Comparison of ENCODE assay signal across 10 mouse cellular contexts in genomic region chr12:107981231-107981630, GRCm38 (mm10). TPM values are rescaled to one million over a fixed set of nuclear protein-coding genes. Genes with fewer than 3 reads are reported as not detected.
DNase-seq lines count a peak whose midpoint lies in the region; ATAC-seq and TF ChIP-seq lines count a peak whose summit lies in the region.
"Had no signal": no experiment of that assay in that cellular context is flagged by ENCODE, and none has a peak within 500 bp of the region (broad histone marks: within the 10 kb centered on the region; RNA-seq: fewer than 3 reads in every experiment).

No protein-coding gene starts in this region.

- no peak for TF ChIP-seq CTCF in heart, adult 2 months (IDR thresholded peaks at IDR 0.05)
- TF ChIP-seq CTCF in cerebellum, adult 2 months (IDR thresholded peaks at IDR 0.05; ENCODE audit: borderline replicate concordance, insufficient read depth, low read depth, low read length): no peak

- 47% methylated on average over 6 of the region's 6 CpGs for WGBS in heart, embryonic 12.5 days
- 74% methylated on average over 6 of the region's 6 CpGs for WGBS in heart, adult 2 months
- WGBS in neural tube, embryonic 11.5 days: 13% methylated on average over 6 of the region's 6 CpGs
- WGBS in limb, embryonic 12.5 days: 9% methylated on average over 6 of the region's 6 CpGs
- 84% methylated on average over 6 of the region's 6 CpGs for WGBS in cerebellum, adult 2 months

- no peak for DNase-seq in heart, adult 2 months
- DNase-seq in neural tube, embryonic 11.5 days (ENCODE audit: low spot score): no peak
- DNase-seq in neural tube, embryonic 10.5 days (ENCODE audit: extremely low spot score, low spot score): no peak
- no peak for DNase-seq in cerebellum, adult 2 months
- no peak for DNase-seq in frontal cortex, adult 2 months (ENCODE audit: extremely low spot score in 1 of 2, low spot score in 1 of 2)
- DNase-seq: cerebellum, postnatal 10 days had no signal

- intact Hi-C loops in heart, adult 2 months (cut with DNase I): no loop called here

- peaks cover 14% of the 10 kb centered on the region for H3K27me3 ChIP-seq in heart, embryonic 12.5 days (replicated peaks)
- H3K27me3 ChIP-seq in heart, adult 2 months (ENCODE audit: control insufficient read depth, insufficient read depth, low read length): no peaks in the 10 kb centered on the region; the same call in 1 of the 2 replicates
- peaks cover 2% of the 10 kb centered on the region; the same call in 1 of the 2 replicates for H3K27me3 ChIP-seq in neural tube, embryonic 11.5 days (ENCODE audit: control insufficient read depth, insufficient read depth, low read length)
- H3K27me3 ChIP-seq in limb, embryonic 12.5 days: peaks cover 3% of the 10 kb centered on the region
- peaks cover 1% of the 10 kb centered on the region; the same call in 1 of the 2 replicates for H3K27me3 ChIP-seq in cerebellum, adult 2 months (ENCODE audit: control insufficient read depth, insufficient read depth, low read length)

- no peaks in the 10 kb centered on the region for H3K36me3 ChIP-seq in heart, embryonic 12.5 days
- no peaks in the 10 kb centered on the region for H3K36me3 ChIP-seq in heart, adult 2 months (ENCODE audit: control insufficient read depth, insufficient read depth, low read length)
- H3K36me3 ChIP-seq in neural tube, embryonic 11.5 days (ENCODE audit: control insufficient read depth, insufficient read depth, low read length): no peaks in the 10 kb centered on the region
- peaks cover 8% of the 10 kb centered on the region for H3K36me3 ChIP-seq in limb, embryonic 12.5 days

- no peaks in the 10 kb centered on the region for H3K79me2 ChIP-seq in heart, adult 2 months (replicated peaks; ENCODE audit: control insufficient read depth, insufficient read depth, low read length)

- H3K4me2 ChIP-seq in heart, embryonic 12.5 days: peak overlapping the region; percentile 84
- H3K4me2 ChIP-seq in neural tube, embryonic 11.5 days (ENCODE audit: low read depth): peak overlapping the region; percentile 65
- H3K4me2 ChIP-seq in limb, embryonic 12.5 days: peak overlapping the region; percentile 77

- ATAC-seq in heart, embryonic 12.5 days (ENCODE audit: insufficient number of reproducible peaks, low FRiP score): no peak
- no peak for ATAC-seq in neural tube, embryonic 11.5 days (ENCODE audit: insufficient read depth, low FRiP score, low TSS enrichment)
- no peak for ATAC-seq in limb, embryonic 12.5 days (ENCODE audit: insufficient number of reproducible peaks, insufficient read depth, low FRiP score, low TSS enrichment, low read depth)
- no peak for ATAC-seq in CD4-positive, CD25-positive, alpha-beta regulatory T cell, adult 4 months

- H3K27ac ChIP-seq in heart, embryonic 12.5 days (ENCODE audit: poor library complexity, severe bottlenecking): peak overlapping the region; percentile 91; the same call in 1 of the 2 replicates
- H3K27ac ChIP-seq in heart, adult 2 months: no peak overlapping the region
- peak overlapping the region; percentile 85; the same call in 1 of the 2 replicates for H3K27ac ChIP-seq in neural tube, embryonic 11.5 days (ENCODE audit: low read depth, low read length)
- peak overlapping the region; percentile 98 for H3K27ac ChIP-seq in limb, embryonic 12.5 days
- no peak overlapping the region for H3K27ac ChIP-seq in cerebellum, adult 2 months (ENCODE audit: insufficient read depth, low read length)
- H3K27ac ChIP-seq: macrophage had no signal

- H3K4me3 ChIP-seq in heart, embryonic 12.5 days: peak overlapping the region; percentile 58; the same call in 1 of the 2 replicates
- no peak overlapping the region for H3K4me3 ChIP-seq in heart, adult 2 months
- H3K4me3 ChIP-seq in neural tube, embryonic 11.5 days (ENCODE audit: low read depth, low read length): no peak overlapping the region
- H3K4me3 ChIP-seq in limb, embryonic 12.5 days (replicated peaks): no peak overlapping the region
- no peak overlapping the region for H3K4me3 ChIP-seq in cerebellum, adult 2 months (replicated peaks; ENCODE audit: insufficient read depth, low read depth, low read length)

- peak overlapping the region; percentile 76; the same call in 1 of the 2 replicates for H3K9ac ChIP-seq in heart, embryonic 12.5 days
- no peak overlapping the region for H3K9ac ChIP-seq in heart, adult 2 months (ENCODE audit: low read depth, low read length)
- H3K9ac ChIP-seq in neural tube, embryonic 11.5 days (ENCODE audit: low read length): no peak overlapping the region
- H3K9ac ChIP-seq in limb, embryonic 12.5 days (replicated peaks): no peak overlapping the region; the same call in 1 of the 2 replicates

- H3K9me3 ChIP-seq in heart, embryonic 12.5 days (replicated peaks): no peaks in the 10 kb centered on the region
- H3K9me3 ChIP-seq in neural tube, embryonic 11.5 days (ENCODE audit: control insufficient read depth, low read length): no peaks in the 10 kb centered on the region
- H3K9me3 ChIP-seq in limb, embryonic 12.5 days: no peaks in the 10 kb centered on the region

- TF ChIP-seq POLR2A in heart, adult 2 months (IDR thresholded peaks at IDR 0.05; ENCODE audit: insufficient read depth, low read depth, low read length): no peak
- no peak for TF ChIP-seq POLR2A in cerebellum, adult 2 months (IDR thresholded peaks at IDR 0.05; ENCODE audit: borderline replicate concordance, insufficient read depth, low read length)

- peaks cover 68% of the 10 kb centered on the region for H3K4me1 ChIP-seq in heart, embryonic 12.5 days (replicated peaks)
- no peaks in the 10 kb centered on the region for H3K4me1 ChIP-seq in heart, adult 2 months (ENCODE audit: control insufficient read depth, insufficient read depth, low read length)
- peaks cover 46% of the 10 kb centered on the region for H3K4me1 ChIP-seq in neural tube, embryonic 11.5 days (ENCODE audit: control insufficient read depth, insufficient read depth, low read length)
- peaks cover 65% of the 10 kb centered on the region for H3K4me1 ChIP-seq in limb, embryonic 12.5 days (replicated peaks)
- H3K4me1 ChIP-seq in cerebellum, adult 2 months (ENCODE audit: control insufficient read depth, insufficient read depth, low read length): peaks cover 5% of the 10 kb centered on the region

- no peak for TF ChIP-seq EP300 in heart, adult 2 months (IDR thresholded peaks at IDR 0.05; ENCODE audit: insufficient read depth, low read depth, low read length)

RNA-seq across cellular contexts. Expression of gene Bcl11b, which starts 22.2 kb away (rescaled TPM):
- polyA plus RNA-seq in heart, embryonic 12.5 days (2016; fragmentation: Nextera tagmentation; extraction: Ambion mirVana): 4.9 and 5.0 TPM in 2 replicates
- 1 to 10 TPM in 1 of 2 experiments, under 1 TPM in 1; 0.77 to 1.3 TPM for total RNA-seq in heart, adult 2 months (2021)
- polyA plus RNA-seq in heart, adult 2 months (2012; rRNA removed): 0.64 and 1.1 TPM in 2 replicates
- polyA plus RNA-seq in neural tube, embryonic 11.5 days (2014; fragmentation: Nextera tagmentation; extraction: Ambion mirVana): 9.4 and 9.5 TPM in 2 replicates
- 19.6 and 19.9 TPM in 2 replicates for polyA plus RNA-seq in limb, embryonic 12.5 days (2016; fragmentation: Nextera tagmentation; extraction: Ambion mirVana)
- polyA plus RNA-seq in CD4-positive, CD25-positive, alpha-beta regulatory T cell, adult 4 months (2017; shearing (Covaris generic)): 10 to 100 TPM; 40.0 to 41.6 TPM
- 1.9 and 2.5 TPM in 2 replicates for polyA plus RNA-seq in cerebellum, adult 2 months (2012; rRNA removed)
- 38.0 and 43.9 TPM in 2 replicates for polyA plus RNA-seq in frontal cortex, adult 2 months (2012; rRNA removed)
- polyA plus RNA-seq: macrophage had no signal

Comparison
In these comparisons a context has a peak if more than half of its experiments do, and no peak if none do; other contexts are left out.
1. H3K27ac ChIP-seq: peak in heart, embryonic 12.5 days (single experiment), neural tube, embryonic 11.5 days (single experiment) and limb, embryonic 12.5 days (single experiment); none in heart, adult 2 months (single experiment) and cerebellum, adult 2 months (single experiment).
2. Peak in every context shown above with its lines, with median percentiles within 50 percentile points of each other: H3K4me2 ChIP-seq.